Mouse (Mus musculus): Measurements from ENCODE around the gene Hspa12a. TPM values are rescaled to one million over a fixed set of nuclear protein-coding genes. Genes with fewer than 3 reads are reported as not detected.

The Hspa12a gene
- polyA plus RNA-seq, 1 experiment from 2014 or later, result 6.5 TPM

- 0 out of 2 replicates have a peak, but pooled peaks have one; percentile 27 for ATAC-seq (replicated peaks; ENCODE audit: low FRiP score)
Measured at GRCm38 (mm10) chr19:58762316-58762715, 181.1 kb downstream of the Hspa12a start.

DNA sequence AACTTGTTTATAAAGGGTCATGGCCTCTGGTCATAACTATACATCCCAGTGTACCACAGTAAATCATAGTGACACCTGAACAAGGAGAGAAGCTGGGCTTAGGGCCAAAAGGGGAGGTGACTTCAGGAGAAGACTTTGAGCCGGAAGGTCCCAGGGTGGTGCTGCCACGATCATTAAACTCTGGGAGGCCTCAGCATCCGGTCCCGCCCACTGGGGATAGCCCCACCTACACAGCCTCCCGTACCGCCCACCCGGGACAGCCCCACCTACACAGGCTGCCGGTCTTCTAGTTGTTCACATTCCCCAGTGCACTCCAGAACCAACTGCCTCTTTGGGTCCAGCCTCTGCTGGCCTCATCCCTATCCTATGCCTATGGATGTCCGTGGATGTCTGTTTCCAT is 184.0 kb downstream of the Hspa12a start, which contains the start of gene Pnliprp2:
Gene Pnliprp2, plus strand, starts transcription at position 297 of the 400 bp plus-strand sequence.
- Histone ChIP-seq H3K27ac (ENCODE audit: low read depth, low read length) (no peak within 1 kb of the TSS), H3K4me3 (ENCODE audit: low read depth, low read length) (no peak within 1 kb of the TSS), H3K27me3 (ENCODE audit: control insufficient read depth, insufficient read depth, low read length) (no peaks in the 10 kb centered on the region), H3K9ac (ENCODE audit: low read length) (no peak within 1 kb of the TSS), H3K36me3 (ENCODE audit: control insufficient read depth, insufficient read depth, low read length) (no peaks in the 10 kb centered on the region), H3K4me2 (ENCODE audit: low read depth, low read length, severe bottlenecking) (no peak within 1 kb of the TSS), H3K9me3 (ENCODE audit: control insufficient read depth, low read length) (no peaks in the 10 kb centered on the region), H3K4me1 (replicated peaks; ENCODE audit: control insufficient read depth, insufficient read depth, low read length) (no peaks in the 10 kb centered on the region)
- 66% methylated on average over 9 of the region's 9 CpGs for WGBS
- ATAC-seq (replicated peaks; ENCODE audit: low FRiP score) (no peak), DNase-seq (ENCODE audit: low spot score) (no peak)

More at GRCm38 (mm10) chr19:58762316-58762715, 181.1 kb downstream of the Hspa12a start:
- no peak for DNase-seq (ENCODE audit: low spot score)
- Histone ChIP-seq H3K4me2 (ENCODE audit: low read depth, low read length, severe bottlenecking) (no peak overlapping the region), H3K9ac (ENCODE audit: low read length) (no peak overlapping the region), H3K4me3 (ENCODE audit: low read depth, low read length) (no peak overlapping the region), H3K36me3 (ENCODE audit: control insufficient read depth, insufficient read depth, low read length) (no peaks in the 10 kb centered on the region), H3K27me3 (ENCODE audit: control insufficient read depth, insufficient read depth, low read length) (peaks cover 2% of the 10 kb centered on the region; the same call in 1 of the 2 replicates), H3K4me1 (replicated peaks; ENCODE audit: control insufficient read depth, insufficient read depth, low read length) (no peaks in the 10 kb centered on the region), H3K9me3 (ENCODE audit: control insufficient read depth, low read length) (no peaks in the 10 kb centered on the region), H3K27ac (ENCODE audit: low read depth, low read length) (no peak overlapping the region)
- WGBS, result 21% methylated on average over 6 of the region's 6 CpGs

GRCm38 (mm10) chr19:58758871-58759270 is 184.6 kb downstream of the Hspa12a start:
- Histone ChIP-seq H3K36me3 (ENCODE audit: control insufficient read depth, insufficient read depth, low read length) (no peaks in the 10 kb centered on the region), H3K9me3 (ENCODE audit: control insufficient read depth, low read length) (no peaks in the 10 kb centered on the region), H3K27me3 (ENCODE audit: control insufficient read depth, insufficient read depth, low read length) (no peaks in the 10 kb centered on the region), H3K4me1 (replicated peaks; ENCODE audit: control insufficient read depth, insufficient read depth, low read length) (no peaks in the 10 kb centered on the region), H3K4me2 (ENCODE audit: low read depth, low read length, severe bottlenecking) (no peak overlapping the region), H3K27ac (ENCODE audit: low read depth, low read length) (no peak overlapping the region), H3K9ac (ENCODE audit: low read length) (no peak overlapping the region), H3K4me3 (ENCODE audit: low read depth, low read length) (no peak overlapping the region)
- DNase-seq (ENCODE audit: low spot score) (no peak), ATAC-seq (replicated peaks; ENCODE audit: low FRiP score) (no peak)
- WGBS, result 96% methylated on average over 4 of the region's 4 CpGs

- DNase-seq (ENCODE audit: low spot score), result no peak
- Histone ChIP-seq H3K9me3 (ENCODE audit: control insufficient read depth, low read length) (no peaks in the 10 kb centered on the region), H3K27ac (ENCODE audit: low read depth, low read length) (no peak overlapping the region), H3K27me3 (ENCODE audit: control insufficient read depth, insufficient read depth, low read length) (no peaks in the 10 kb centered on the region), H3K9ac (ENCODE audit: low read length) (no peak overlapping the region), H3K4me3 (ENCODE audit: low read depth, low read length) (no peak overlapping the region), H3K4me1 (replicated peaks; ENCODE audit: control insufficient read depth, insufficient read depth, low read length) (no peaks in the 10 kb centered on the region), H3K36me3 (ENCODE audit: control insufficient read depth, insufficient read depth, low read length) (no peaks in the 10 kb centered on the region), H3K4me2 (ENCODE audit: low read depth, low read length, severe bottlenecking) (no peak overlapping the region)
- 78% methylated on average over 2 of the region's 2 CpGs for WGBS
- ATAC-seq (replicated peaks; ENCODE audit: low FRiP score), result no peak
Measured at GRCm38 (mm10) chr19:58751504-58751903, 191.9 kb downstream of the Hspa12a start.

- H3K27me3 ChIP-seq (ENCODE audit: control insufficient read depth, insufficient read depth, low read length), result no peaks in the 10 kb centered on the region
- no peak overlapping the region for H3K4me3 ChIP-seq (ENCODE audit: low read depth, low read length)
- ATAC-seq (replicated peaks; ENCODE audit: low FRiP score) (no peak), DNase-seq (ENCODE audit: low spot score) (no peak)
- no peak overlapping the region for H3K27ac ChIP-seq (ENCODE audit: low read depth, low read length)
- no peaks in the 10 kb centered on the region for H3K36me3 ChIP-seq (ENCODE audit: control insufficient read depth, insufficient read depth, low read length)
- H3K9me3 ChIP-seq (ENCODE audit: control insufficient read depth, low read length), result no peaks in the 10 kb centered on the region
- H3K4me1 ChIP-seq (replicated peaks; ENCODE audit: control insufficient read depth, insufficient read depth, low read length), result no peaks in the 10 kb centered on the region
- no peak overlapping the region for H3K4me2 ChIP-seq (ENCODE audit: low read depth, low read length, severe bottlenecking)
- no peak overlapping the region for H3K9ac ChIP-seq (ENCODE audit: low read length)
- WGBS, result 82% methylated on average over 2 of the region's 2 CpGs
Measured at GRCm38 (mm10) chr19:58750822-58751221, 192.6 kb downstream of the Hspa12a start.

GRCm38 (mm10) chr19:58747498-58748000 is 195.9 kb downstream of the Hspa12a start:
- 89% methylated on average over 9 of the region's 9 CpGs for WGBS
- Histone ChIP-seq H3K36me3 (ENCODE audit: control insufficient read depth, insufficient read depth, low read length) (no peaks in the 10 kb centered on the region), H3K27me3 (ENCODE audit: control insufficient read depth, insufficient read depth, low read length) (no peaks in the 10 kb centered on the region), H3K4me1 (replicated peaks; ENCODE audit: control insufficient read depth, insufficient read depth, low read length) (no peaks in the 10 kb centered on the region), H3K4me2 (ENCODE audit: low read depth, low read length, severe bottlenecking) (no peak overlapping the region), H3K9ac (ENCODE audit: low read length) (no peak overlapping the region), H3K27ac (ENCODE audit: low read depth, low read length) (no peak overlapping the region), H3K9me3 (ENCODE audit: control insufficient read depth, low read length) (no peaks in the 10 kb centered on the region), H3K4me3 (ENCODE audit: low read depth, low read length) (no peak overlapping the region)
- ATAC-seq (replicated peaks; ENCODE audit: low FRiP score) (no peak), DNase-seq (ENCODE audit: low spot score) (no peak)

Small RNA genes lying within 50 kb of the gene (microRNA-seq; reads per million reads assigned to microRNA genes)
- 4.2 reads per million for gene Mir3086 (ENCODE audit: insufficient number of aligned reads)

Other genes with a start within 250 kb of the Hspa12a start
- not detected in 2 replicates for gene Pnliprp1, start 214.8 kb downstream of the Hspa12a start, polyA plus RNA-seq (2014; fragmentation: Nextera tagmentation; extraction: Ambion mirVana)
- not detected in 2 replicates for gene Pnliprp2, start 183.9 kb downstream of the Hspa12a start, polyA plus RNA-seq (2014; fragmentation: Nextera tagmentation; extraction: Ambion mirVana)
- not detected in 2 replicates for gene 1700019N19Rik, start 149.2 kb downstream of the Hspa12a start, polyA plus RNA-seq (2014; fragmentation: Nextera tagmentation; extraction: Ambion mirVana)
- 0.98 and 1.9 TPM in 2 replicates for gene Eno4, start 229 bp downstream of the Hspa12a start, polyA plus RNA-seq (2014; fragmentation: Nextera tagmentation; extraction: Ambion mirVana)
- gene Shtn1, start 132.4 kb upstream of the Hspa12a start, polyA plus RNA-seq (2014; fragmentation: Nextera tagmentation; extraction: Ambion mirVana), result 6.0 and 6.2 TPM in 2 replicates
- 5.8 and 6.0 TPM in 2 replicates for gene Vax1, start 226.4 kb upstream of the Hspa12a start, polyA plus RNA-seq (2014; fragmentation: Nextera tagmentation; extraction: Ambion mirVana)